Comparison of ENCODE assay signal across 24 mouse cellular contexts in genomic region chr14:80959966-80960365, GRCm38 (mm10).
DNase-seq lines count a peak whose midpoint lies in the region; ATAC-seq and TF ChIP-seq lines count a peak whose summit lies in the region.
"Had no signal": no experiment of that assay in that cellular context is flagged by ENCODE, and none has a peak within 500 bp of the region (broad histone marks: within the 10 kb centered on the region; RNA-seq: fewer than 3 reads in every experiment).

No protein-coding gene starts in this region.

- H3K4me1 ChIP-seq in hindbrain, embryonic 16.5 days (ENCODE audit: control insufficient read depth, insufficient read depth, low read depth, low read length), result no peaks in the 10 kb centered on the region
- no peaks in the 10 kb centered on the region for H3K4me1 ChIP-seq in hindbrain, embryonic 14.5 days (replicated peaks; ENCODE audit: control insufficient read depth, insufficient read depth, low read length)
- H3K4me1 ChIP-seq in midbrain, embryonic 13.5 days (replicated peaks), result no peaks in the 10 kb centered on the region
- no peaks in the 10 kb centered on the region for H3K4me1 ChIP-seq in midbrain, embryonic 10.5 days
- no peaks in the 10 kb centered on the region for H3K4me1 ChIP-seq in midbrain, embryonic 16.5 days (ENCODE audit: control insufficient read depth, insufficient read depth, low read length)
- H3K4me1 ChIP-seq in intestine, embryonic 16.5 days (ENCODE audit: control insufficient read depth, insufficient read depth, low read length), result no peaks in the 10 kb centered on the region
- H3K4me1 ChIP-seq: forebrain, embryonic 10.5 days; heart, embryonic 10.5 days; heart, embryonic 13.5 days; hindbrain, embryonic 13.5 days; intestine, embryonic 15.5 days had no signal

- no peak for DNase-seq in hindbrain, embryonic 14.5 days (ENCODE audit: low spot score)
- DNase-seq in midbrain, embryonic 10.5 days (ENCODE audit: low spot score), result no peak
- peak; percentile 61 for DNase-seq in brain, embryonic 14.5 days (ENCODE audit: low read depth)
- DNase-seq in heart, adult 18-20 months, result no peak
- DNase-seq: adrenal gland, adult 2 months; adrenal gland, postnatal 14 days; cerebellum, adult 18-20 months; cerebellum, adult 9-10 months; cerebellum, postnatal 14 days; gastrocnemius, adult 2 months; gastrocnemius, postnatal 14 days; heart, adult 11 months; heart, postnatal 14 days had no signal

- H3K4me3 ChIP-seq in hindbrain, embryonic 16.5 days (ENCODE audit: low read length), result no peak overlapping the region
- no peak overlapping the region for H3K4me3 ChIP-seq in hindbrain, embryonic 14.5 days (replicated peaks; ENCODE audit: low read length)
- no peak overlapping the region for H3K4me3 ChIP-seq in midbrain, embryonic 13.5 days (replicated peaks)
- no peak overlapping the region for H3K4me3 ChIP-seq in midbrain, embryonic 10.5 days
- no peak overlapping the region for H3K4me3 ChIP-seq in midbrain, embryonic 16.5 days (ENCODE audit: low read depth, low read length)
- H3K4me3 ChIP-seq in intestine, embryonic 16.5 days (ENCODE audit: low read length), result no peak overlapping the region
- H3K4me3 ChIP-seq: forebrain, embryonic 10.5 days; gastrocnemius, adult 2 months; heart, embryonic 10.5 days; heart, embryonic 13.5 days; hindbrain, embryonic 13.5 days; intestine, embryonic 15.5 days had no signal

- WGBS in hindbrain, embryonic 16.5 days, result 50% methylated on average over 2 of the region's 2 CpGs
- 55% methylated on average over 2 of the region's 2 CpGs for WGBS in hindbrain, embryonic 14.5 days
- 67% methylated on average over 2 of the region's 2 CpGs for WGBS in midbrain, embryonic 13.5 days
- 93% methylated on average over 2 of the region's 2 CpGs for WGBS in midbrain, embryonic 10.5 days
- WGBS in midbrain, embryonic 16.5 days, result 39% methylated on average over 2 of the region's 2 CpGs
- 88% methylated on average over 2 of the region's 2 CpGs for WGBS in intestine, embryonic 16.5 days

- no peaks in the 10 kb centered on the region for H3K9me3 ChIP-seq in hindbrain, embryonic 16.5 days (ENCODE audit: control insufficient read depth, low read length)
- 0 out of 2 replicates have a peak, but pooled peaks cover 3% of the 10 kb centered on the region for H3K9me3 ChIP-seq in hindbrain, embryonic 14.5 days (ENCODE audit: control insufficient read depth, low read length)
- H3K9me3 ChIP-seq in midbrain, embryonic 13.5 days, result no peaks in the 10 kb centered on the region
- H3K9me3 ChIP-seq in midbrain, embryonic 10.5 days (replicated peaks), result no peaks in the 10 kb centered on the region
- H3K9me3 ChIP-seq in midbrain, embryonic 16.5 days (replicated peaks; ENCODE audit: control insufficient read depth, low read length, poor library complexity, severe bottlenecking), result no peaks in the 10 kb centered on the region
- H3K9me3 ChIP-seq in intestine, embryonic 16.5 days (ENCODE audit: control insufficient read depth, low read length), result no peaks in the 10 kb centered on the region
- H3K9me3 ChIP-seq: forebrain, embryonic 10.5 days; heart, embryonic 10.5 days; heart, embryonic 13.5 days; hindbrain, embryonic 13.5 days; intestine, embryonic 15.5 days had no signal

- H3K4me2 ChIP-seq in hindbrain, embryonic 16.5 days (ENCODE audit: low read length), result no peak overlapping the region
- H3K4me2 ChIP-seq in hindbrain, embryonic 14.5 days (replicated peaks), result no peak overlapping the region
- H3K4me2 ChIP-seq in midbrain, embryonic 13.5 days (replicated peaks), result no peak overlapping the region
- no peak overlapping the region for H3K4me2 ChIP-seq in midbrain, embryonic 16.5 days (ENCODE audit: low read length)
- no peak overlapping the region for H3K4me2 ChIP-seq in intestine, embryonic 16.5 days (ENCODE audit: low read depth, low read length)
- H3K4me2 ChIP-seq: heart, embryonic 13.5 days; hindbrain, embryonic 13.5 days; intestine, embryonic 15.5 days had no signal

- no peaks in the 10 kb centered on the region for H3K36me3 ChIP-seq in hindbrain, embryonic 16.5 days (ENCODE audit: control insufficient read depth, insufficient read depth, low read length)
- H3K36me3 ChIP-seq in hindbrain, embryonic 14.5 days (replicated peaks; ENCODE audit: control insufficient read depth, insufficient read depth), result no peaks in the 10 kb centered on the region
- H3K36me3 ChIP-seq in midbrain, embryonic 13.5 days, result no peaks in the 10 kb centered on the region
- no peaks in the 10 kb centered on the region for H3K36me3 ChIP-seq in midbrain, embryonic 10.5 days
- H3K36me3 ChIP-seq in midbrain, embryonic 16.5 days (ENCODE audit: control insufficient read depth, insufficient read depth, low read length), result no peaks in the 10 kb centered on the region
- no peaks in the 10 kb centered on the region for H3K36me3 ChIP-seq in intestine, embryonic 16.5 days (ENCODE audit: control insufficient read depth, insufficient read depth, low read length)
- H3K36me3 ChIP-seq: forebrain, embryonic 10.5 days; heart, embryonic 10.5 days; heart, embryonic 13.5 days; hindbrain, embryonic 13.5 days; intestine, embryonic 15.5 days had no signal

- TF ChIP-seq POLR2A in brain, embryonic 14.5 days (IDR thresholded peaks at IDR 0.05; ENCODE audit: borderline replicate concordance, extremely low read depth, insufficient read depth, insufficient read length, poor library complexity, severe bottlenecking), result no peak

- TF ChIP-seq CTCF in brain, embryonic 14.5 days (IDR thresholded peaks at IDR 0.05; ENCODE audit: borderline replicate concordance, extremely low read depth, insufficient read depth, insufficient read length), result no peak

- H3K27ac ChIP-seq in hindbrain, embryonic 16.5 days (ENCODE audit: low read depth, low read length), result no peak overlapping the region
- no peak overlapping the region; the same call in 1 of the 2 replicates for H3K27ac ChIP-seq in hindbrain, embryonic 14.5 days
- no peak overlapping the region for H3K27ac ChIP-seq in midbrain, embryonic 13.5 days
- H3K27ac ChIP-seq in midbrain, embryonic 10.5 days (replicated peaks), result no peak overlapping the region
- 0 out of 2 replicates have a peak overlapping the region, but pooled peaks have one; percentile 53 for H3K27ac ChIP-seq in midbrain, embryonic 16.5 days (ENCODE audit: low read length)
- H3K27ac ChIP-seq in intestine, embryonic 16.5 days (ENCODE audit: low read length), result no peak overlapping the region
- H3K27ac ChIP-seq: forebrain, embryonic 10.5 days; gastrocnemius, adult 2 months; heart, embryonic 10.5 days; heart, embryonic 13.5 days; hindbrain, embryonic 13.5 days; intestine, embryonic 15.5 days had no signal

- 0 out of 2 replicates have a peak, but pooled peaks have one; percentile 42 for ATAC-seq in hindbrain, embryonic 16.5 days
- ATAC-seq in hindbrain, embryonic 14.5 days (ENCODE audit: low FRiP score), result no peak
- ATAC-seq in midbrain, embryonic 13.5 days, result 0 out of 2 replicates have a peak, but pooled peaks have one; percentile 45
- peak; percentile 64; the same call in 1 of the 2 replicates for ATAC-seq in midbrain, embryonic 16.5 days
- no peak for ATAC-seq in intestine, embryonic 16.5 days
- ATAC-seq: CD4-positive, CD25-positive, alpha-beta regulatory T cell, adult 4 months; forebrain, embryonic 16.5 days; intestine, embryonic 15.5 days had no signal

- H3K9ac ChIP-seq in hindbrain, embryonic 16.5 days (ENCODE audit: low read depth, low read length), result no peak overlapping the region
- H3K9ac ChIP-seq in hindbrain, embryonic 14.5 days, result no peak overlapping the region
- no peak overlapping the region for H3K9ac ChIP-seq in midbrain, embryonic 13.5 days (replicated peaks)
- H3K9ac ChIP-seq in midbrain, embryonic 16.5 days (ENCODE audit: low read depth, low read length), result no peak overlapping the region
- H3K9ac ChIP-seq in intestine, embryonic 16.5 days (ENCODE audit: low read depth, low read length), result no peak overlapping the region
- H3K9ac ChIP-seq: heart, embryonic 13.5 days; hindbrain, embryonic 13.5 days; intestine, embryonic 15.5 days had no signal

- no peaks in the 10 kb centered on the region for H3K27me3 ChIP-seq in hindbrain, embryonic 16.5 days (replicated peaks; ENCODE audit: control insufficient read depth, insufficient read depth, low read length)
- H3K27me3 ChIP-seq in hindbrain, embryonic 14.5 days (ENCODE audit: control insufficient read depth, insufficient read depth, low read length), result no peaks in the 10 kb centered on the region
- H3K27me3 ChIP-seq in midbrain, embryonic 13.5 days, result no peaks in the 10 kb centered on the region
- no peaks in the 10 kb centered on the region for H3K27me3 ChIP-seq in midbrain, embryonic 10.5 days (ENCODE audit: low read depth, poor library complexity, severe bottlenecking)
- H3K27me3 ChIP-seq in midbrain, embryonic 16.5 days (ENCODE audit: control insufficient read depth, insufficient read depth, low read depth, low read length), result no peaks in the 10 kb centered on the region
- no peaks in the 10 kb centered on the region for H3K27me3 ChIP-seq in intestine, embryonic 16.5 days (replicated peaks; ENCODE audit: control insufficient read depth, insufficient read depth, low read length)
- H3K27me3 ChIP-seq: heart, embryonic 13.5 days; hindbrain, embryonic 13.5 days; intestine, embryonic 15.5 days had no signal

Comparison
In these comparisons a context has a peak if more than half of its experiments do, and no peak if none do; other contexts are left out.
1. ATAC-seq: peak in hindbrain, embryonic 16.5 days (single experiment), midbrain, embryonic 13.5 days (single experiment) and midbrain, embryonic 16.5 days (single experiment); none in hindbrain, embryonic 14.5 days (single experiment) and intestine, embryonic 16.5 days (single experiment).